Mouse (Mus musculus) lung, postnatal 0 days (tissue): ENCODE measurements around the gene Mrpl49. TPM values are rescaled to one million over a fixed set of nuclear protein-coding genes. Genes with fewer than 3 reads are reported as not detected.

ENCODE experiments used
- ATAC-seq: fragments of 200-750 bp; cut with Nextera tagmentation; 2 replicates; pipeline ENCODE4 v1.8.0; 2017; ENCODE audit warnings: moderate library complexity
- DNase-seq: peaks from one replicate; pipeline ENCODE4 v3.0.0-alpha.2; 2016; ENCODE audit warnings: low spot score
- H3K27ac ChIP-seq: fragments of 300-500 bp; sonication (generic); 2 replicates; pipeline ENCODE4 v1.5.1; 2014; ENCODE audit warnings: antibody characterized with exemption, mild to moderate bottlenecking, low read length, mixed read lengths
- H3K27me3 ChIP-seq: fragments of 300-500 bp; sonication (generic); replicated peaks from 2 replicates; pipeline ENCODE4 v1.6.1; 2014; ENCODE audit warnings: low read length, mixed read lengths; ENCODE audit not compliant: insufficient read depth
- H3K36me3 ChIP-seq: fragments of 300-500 bp; sonication (generic); 2 replicates; pipeline ENCODE4 v1.6.1; 2014; ENCODE audit warnings: low read length, mixed read lengths; ENCODE audit not compliant: insufficient read depth
- H3K4me1 ChIP-seq: fragments of 300-500 bp; sonication (generic); 2 replicates; pipeline ENCODE4 v1.6.1; 2014; ENCODE audit warnings: antibody characterized with exemption, low read depth, low read length, mixed read lengths; ENCODE audit not compliant: insufficient read depth
- H3K4me2 ChIP-seq: fragments of 300-500 bp; sonication (generic); replicated peaks from 2 replicates; pipeline ENCODE4 v1.6.1; 2014; ENCODE audit warnings: low read depth, mild to moderate bottlenecking, low read length, moderate library complexity, mixed read lengths
- H3K4me3 ChIP-seq: fragments of 300-500 bp; sonication (generic); 2 replicates; pipeline ENCODE4 v1.5.1; 2014; ENCODE audit warnings: low read depth, low read length
- H3K9ac ChIP-seq: fragments of 300-500 bp; sonication (generic); replicated peaks from 2 replicates; pipeline ENCODE4 v1.6.1; 2014; ENCODE audit warnings: low read depth, mild to moderate bottlenecking
- H3K9me3 ChIP-seq: fragments of 300-500 bp; sonication (generic); 2 replicates; pipeline ENCODE4 v1.6.1; 2016; ENCODE audit warnings: low read length, mixed read lengths
- CTCF ChIP-seq: IDR thresholded peaks from 2 replicates; pipeline ENCODE4 v1.5.1; 2016; ENCODE audit warnings: antibody characterized with exemption, mild to moderate bottlenecking
- EP300 ChIP-seq: IDR thresholded peaks from 2 replicates; pipeline ENCODE4 v1.6.1; 2016; ENCODE audit warnings: antibody characterized with exemption, mild to moderate bottlenecking, control low read depth
- WGBS: fragments of 180-500 bp; shearing (Covaris S2); extraction: QIAGEN DNeasy Blood & Tissue Kit; methylation state at CpG from one replicate; pipeline ENCODE4 v1.1.7; 2014; 5-methylcytosine and 5-hydroxymethylcytosine counted together
- polyA plus RNA-seq: library from polyadenylated mRNA; unstranded; fragments of >200 nt; fragmentation: Nextera tagmentation; extraction: Ambion mirVana; gene quantifications from 2 replicates; pipeline ENCODE4 v1.2.1, GENCODE M21; 2015

Gene Mrpl49
- polyA plus RNA-seq, 1 experiment from 2014 or later: 37.6 TPM

DNA sequence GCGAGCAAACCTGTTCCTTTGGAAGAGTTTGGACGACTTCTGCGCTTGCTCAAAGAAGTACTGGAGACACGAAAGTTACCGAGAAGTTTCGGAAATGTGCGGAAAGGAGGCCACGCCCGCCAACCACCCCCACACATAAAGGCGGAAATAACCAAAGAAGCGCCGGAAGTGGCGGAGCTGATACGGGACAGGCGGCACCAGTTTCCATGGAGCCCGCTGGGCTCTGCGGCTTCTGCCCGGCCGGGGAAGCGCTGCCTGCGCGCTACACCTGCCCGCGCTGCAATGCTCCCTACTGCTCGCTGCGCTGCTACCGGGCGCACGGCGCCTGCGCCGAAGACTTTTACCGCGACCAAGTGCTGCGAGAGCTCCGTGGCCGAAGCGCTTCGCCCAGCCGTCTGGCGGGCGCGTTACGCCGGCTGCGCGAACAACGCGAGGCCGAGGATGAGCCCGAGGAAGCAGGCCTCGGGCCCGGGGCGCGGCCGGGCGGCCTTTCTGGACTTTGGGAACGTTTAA lies 3.5 kb upstream of the Mrpl49 start, which contains the start of gene Znhit2:
TSS of gene Znhit2 (plus strand) at position 172 of the 513 bp plus-strand sequence.
- H3K27ac ChIP-seq: peak within 1 kb of the TSS; percentile 89
- DNase-seq (peak; percentile 98), ATAC-seq (peak; percentile 83)
- H3K9me3 ChIP-seq: no peaks in the 10 kb centered on the region
- H3K4me1 ChIP-seq: peaks cover 15% of the 10 kb centered on the region
- H3K36me3 ChIP-seq: no peaks in the 10 kb centered on the region
- H3K4me2 ChIP-seq: peak within 1 kb of the TSS; percentile 90
- H3K9ac ChIP-seq: peak within 1 kb of the TSS; percentile 90
- H3K27me3 ChIP-seq: no peaks in the 10 kb centered on the region
- TF ChIP-seq CTCF (peak; percentile 11; the same call in 1 of the 2 replicates), EP300 (no peak)
- peak within 1 kb of the TSS; percentile 70 for H3K4me3 ChIP-seq
- under 1% methylated on average over 45 of the region's 58 CpGs for whole genome bisulfite sequencing

DNA sequence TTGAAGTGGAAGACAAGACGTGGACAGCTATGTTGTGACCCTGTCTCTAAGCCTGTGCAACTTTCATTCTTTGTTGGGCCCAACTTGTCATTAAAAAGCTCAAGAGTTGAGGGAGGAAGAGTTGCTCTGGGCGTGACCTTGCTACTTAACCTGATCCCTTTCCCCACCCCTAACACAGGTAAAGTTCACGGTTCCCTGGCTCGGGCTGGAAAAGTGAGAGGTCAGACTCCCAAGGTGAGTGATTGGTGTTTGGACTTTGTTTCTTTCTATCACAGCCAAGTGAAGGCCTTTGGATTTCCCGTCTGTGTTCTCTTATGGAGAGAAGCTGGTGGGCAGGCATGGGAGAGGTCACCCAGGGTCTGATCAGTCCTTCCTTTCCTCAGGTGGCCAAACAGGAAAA lies 1.4 kb upstream of the Mrpl49 start:
- Histone ChIP-seq H3K27ac (no peak overlapping the region), H3K36me3 (peaks cover 10% of the 10 kb centered on the region; the same call in 1 of the 2 replicates), H3K9ac (no peak overlapping the region), H3K9me3 (no peaks in the 10 kb centered on the region), H3K4me1 (peaks cover 15% of the 10 kb centered on the region), H3K27me3 (no peaks in the 10 kb centered on the region), H3K4me2 (peak overlapping the region; percentile 60), H3K4me3 (peak overlapping the region; percentile 73; the same call in 1 of the 2 replicates)
- 71% methylated on average over 5 of the region's 5 CpGs for WGBS
- DNase-seq (no peak), ATAC-seq (no peak)
- TF ChIP-seq EP300: no peak
- TF ChIP-seq CTCF: no peak

DNA sequence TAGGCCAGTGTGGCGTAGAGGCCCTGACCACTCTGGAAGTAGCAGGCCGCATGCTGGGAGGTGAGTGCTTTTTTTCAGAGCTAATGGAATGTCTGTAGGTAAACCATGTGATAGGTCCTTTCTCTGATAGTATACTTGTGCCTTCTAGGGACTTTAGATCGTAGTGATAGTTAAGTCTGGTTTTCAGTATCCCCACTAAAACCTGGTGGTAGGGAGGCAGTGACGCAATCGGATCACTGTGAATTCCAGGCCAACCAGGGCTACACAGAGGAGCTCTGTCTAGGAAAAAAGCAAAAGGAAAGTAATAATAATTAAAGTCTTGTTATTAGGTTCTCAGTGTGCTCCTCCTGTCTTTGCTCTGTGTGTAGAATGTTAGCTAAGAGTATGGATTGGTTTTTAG lies 928 bp upstream of the Mrpl49 start:
- TF ChIP-seq EP300 (no peak), CTCF (no peak)
- WGBS: 24% methylated on average over 5 of the region's 5 CpGs
- Histone ChIP-seq H3K36me3 (peaks cover 13% of the 10 kb centered on the region), H3K4me1 (peaks cover 15% of the 10 kb centered on the region), H3K4me3 (peak overlapping the region; percentile 73), H3K27me3 (no peaks in the 10 kb centered on the region), H3K9ac (peak overlapping the region; percentile 76), H3K9me3 (no peaks in the 10 kb centered on the region), H3K4me2 (peak overlapping the region; percentile 60), H3K27ac (peak overlapping the region; percentile 71; the same call in 1 of the 2 replicates)
- no peak for DNase-seq
- no peak for ATAC-seq

DNA sequence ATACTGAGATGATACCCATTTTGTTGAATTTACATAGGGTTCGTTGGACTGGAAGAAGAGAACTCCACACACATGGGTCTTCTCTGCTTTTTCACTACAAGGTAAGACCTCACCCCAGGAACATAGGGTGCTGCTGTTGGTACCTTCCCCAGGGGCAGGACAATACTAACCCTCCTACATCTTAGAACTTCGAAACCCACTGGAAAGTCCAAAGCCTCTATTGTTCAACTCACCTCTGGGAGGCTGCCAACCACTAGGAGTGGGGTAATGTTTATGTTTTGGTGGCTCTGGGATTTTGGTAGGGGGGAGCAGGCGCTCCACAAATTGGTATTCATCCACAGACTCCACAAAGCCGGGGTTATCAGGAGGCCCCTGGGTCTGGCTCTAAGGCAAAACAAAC lies 889 bp downstream of the Mrpl49 start:
- Histone ChIP-seq H3K27ac (no peak overlapping the region), H3K27me3 (no peaks in the 10 kb centered on the region), H3K9me3 (no peaks in the 10 kb centered on the region), H3K36me3 (peaks cover 31% of the 10 kb centered on the region), H3K9ac (no peak overlapping the region; the same call in 1 of the 2 replicates), H3K4me2 (peak overlapping the region; percentile 71), H3K4me3 (no peak overlapping the region), H3K4me1 (peaks cover 8% of the 10 kb centered on the region)
- no peak for TF ChIP-seq CTCF
- TF ChIP-seq EP300: no peak
- 40% methylated on average over 4 of the region's 4 CpGs for WGBS
- ATAC-seq: no peak
- no peak for DNase-seq

DNA sequence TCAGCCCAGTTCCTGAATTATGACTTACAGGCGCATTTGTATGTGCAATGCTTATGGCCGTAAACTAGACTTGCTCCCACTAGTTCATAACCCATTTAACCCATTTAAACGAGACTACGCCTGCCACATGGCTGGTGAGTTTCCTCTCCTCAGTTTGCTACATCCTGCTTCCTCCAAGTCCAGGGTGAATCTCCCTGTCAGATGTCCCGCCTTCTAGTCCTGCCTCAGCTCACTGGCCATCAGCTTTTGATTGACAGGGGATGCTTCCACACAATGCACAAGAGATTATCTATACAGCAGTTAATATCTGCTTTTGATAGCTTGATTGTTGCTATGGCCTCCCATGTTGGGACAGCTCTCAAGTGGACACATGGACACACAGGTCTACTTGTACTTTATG lies 3.3 kb downstream of the Mrpl49 start:
- peaks cover 7% of the 10 kb centered on the region for H3K4me1 ChIP-seq
- H3K4me2 ChIP-seq: no peak overlapping the region
- WGBS: 72% methylated on average over 5 of the region's 5 CpGs
- DNase-seq (no peak), ATAC-seq (no peak)
- no peaks in the 10 kb centered on the region for H3K27me3 ChIP-seq
- TF ChIP-seq CTCF (no peak), EP300 (no peak)
- no peak overlapping the region for H3K27ac ChIP-seq
- peaks cover 51% of the 10 kb centered on the region for H3K36me3 ChIP-seq
- H3K9me3 ChIP-seq: no peaks in the 10 kb centered on the region
- H3K9ac ChIP-seq: no peak overlapping the region
- H3K4me3 ChIP-seq: no peak overlapping the region

DNA sequence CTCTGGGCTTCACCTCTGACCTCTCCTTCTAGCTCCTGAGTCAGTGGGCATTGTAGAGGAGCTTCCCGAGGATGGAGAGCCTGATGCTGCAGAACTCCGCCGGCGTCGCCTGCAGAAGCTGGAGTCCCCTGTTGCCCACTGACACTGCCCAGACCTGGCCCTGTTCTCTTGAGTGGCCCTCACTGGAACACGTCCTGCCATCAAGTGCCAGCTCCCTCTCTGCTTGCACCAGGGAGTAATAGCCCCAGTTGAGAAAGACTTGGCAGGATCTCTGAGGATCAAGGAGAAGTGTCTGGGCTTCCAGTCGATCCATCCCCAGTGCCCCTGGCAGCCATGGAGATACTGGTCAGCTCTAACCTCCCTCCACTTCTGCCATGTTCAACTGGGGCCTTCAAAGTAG lies 5.1 kb downstream of the Mrpl49 start:
- peaks cover 7% of the 10 kb centered on the region for H3K4me1 ChIP-seq
- no peak overlapping the region for H3K4me2 ChIP-seq
- peaks cover 53% of the 10 kb centered on the region for H3K36me3 ChIP-seq
- 71% methylated on average over 7 of the region's 7 CpGs for WGBS
- H3K9ac ChIP-seq: no peak overlapping the region
- DNase-seq: no peak
- no peak for ATAC-seq
- no peaks in the 10 kb centered on the region for H3K27me3 ChIP-seq
- no peak overlapping the region for H3K27ac ChIP-seq
- TF ChIP-seq EP300 (no peak), CTCF (no peak)
- H3K4me3 ChIP-seq: no peak overlapping the region
- H3K9me3 ChIP-seq: no peaks in the 10 kb centered on the region
